Mouse (Mus musculus): Measurements from ENCODE around the gene Hes3. TPM values are rescaled to one million over a fixed set of nuclear protein-coding genes. Genes with fewer than 3 reads are reported as not detected.

Hes3 gene
- polyA plus RNA-seq, 1 experiment from 2014 or later: 0.11 TPM

DNA sequence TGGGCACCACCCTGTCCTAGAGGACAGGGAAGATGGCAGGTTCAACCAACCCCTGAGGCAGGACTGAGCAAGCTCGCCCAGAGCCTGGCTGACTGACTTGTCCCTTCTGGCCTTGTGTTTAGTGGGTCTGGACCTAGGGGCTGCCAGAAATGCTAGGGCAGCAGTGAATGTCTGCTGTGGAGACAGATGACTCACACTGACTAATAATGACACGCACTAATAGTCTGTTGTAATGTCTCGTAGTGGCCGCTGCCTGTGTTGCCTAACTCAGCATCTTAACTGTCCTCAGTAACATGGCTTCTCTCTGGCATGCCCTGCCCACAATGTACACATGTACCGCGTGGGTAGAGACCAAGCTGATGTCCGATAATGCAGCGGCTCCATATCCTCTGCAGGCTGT, 31.0 kb downstream of the Hes3 start:
- no peak for ATAC-seq
- H3K36me3 ChIP-seq (ENCODE audit: control insufficient read depth, insufficient read depth, low read length): peaks cover 7% of the 10 kb centered on the region
- H3K4me3 ChIP-seq (ENCODE audit: low read length): no peak overlapping the region
- no peak overlapping the region for H3K27ac ChIP-seq (ENCODE audit: low read depth, low read length)
- peaks cover 17% of the 10 kb centered on the region for H3K4me1 ChIP-seq (ENCODE audit: control insufficient read depth, insufficient read depth, low read depth, low read length)
- H3K9ac ChIP-seq (ENCODE audit: low read depth, low read length): no peak overlapping the region
- no peaks in the 10 kb centered on the region for H3K27me3 ChIP-seq (replicated peaks; ENCODE audit: control insufficient read depth, insufficient read depth, low read length)
- H3K4me2 ChIP-seq (ENCODE audit: low read length): no peak overlapping the region
- no peaks in the 10 kb centered on the region for H3K9me3 ChIP-seq (ENCODE audit: control insufficient read depth, low read length)
- 89% methylated on average over 8 of the region's 8 CpGs for WGBS

DNA sequence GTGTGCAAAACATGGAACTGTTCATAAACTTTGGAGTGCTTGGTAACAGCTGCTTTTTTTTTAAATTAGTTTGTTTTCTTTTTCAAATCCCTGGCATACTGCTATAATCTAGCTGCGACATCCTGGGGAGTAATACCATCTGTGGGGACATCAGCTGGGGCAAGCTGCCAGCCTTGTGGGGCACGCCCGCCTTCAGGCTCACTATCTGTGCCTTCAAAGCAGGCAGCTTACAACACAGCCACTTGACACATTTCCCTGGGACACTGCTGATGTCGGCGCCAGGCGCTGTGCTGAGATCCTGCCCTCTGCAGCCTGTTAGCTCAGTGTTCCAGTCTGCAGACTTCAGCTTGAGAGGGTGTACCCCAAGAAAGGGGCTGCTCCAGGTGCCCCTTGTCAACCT, 34.4 kb downstream of the Hes3 start:
- Histone ChIP-seq H3K9me3 (ENCODE audit: control insufficient read depth, low read length) (no peaks in the 10 kb centered on the region), H3K36me3 (ENCODE audit: control insufficient read depth, insufficient read depth, low read length) (peaks cover 19% of the 10 kb centered on the region), H3K4me2 (ENCODE audit: low read length) (no peak overlapping the region), H3K4me3 (ENCODE audit: low read length) (no peak overlapping the region), H3K27me3 (replicated peaks; ENCODE audit: control insufficient read depth, insufficient read depth, low read length) (no peaks in the 10 kb centered on the region), H3K4me1 (ENCODE audit: control insufficient read depth, insufficient read depth, low read depth, low read length) (peaks cover 4% of the 10 kb centered on the region; the same call in 1 of the 2 replicates), H3K27ac (ENCODE audit: low read depth, low read length) (no peak overlapping the region), H3K9ac (ENCODE audit: low read depth, low read length) (no peak overlapping the region)
- ATAC-seq: no peak
- WGBS: 43% methylated on average over 6 of the region's 6 CpGs

DNA sequence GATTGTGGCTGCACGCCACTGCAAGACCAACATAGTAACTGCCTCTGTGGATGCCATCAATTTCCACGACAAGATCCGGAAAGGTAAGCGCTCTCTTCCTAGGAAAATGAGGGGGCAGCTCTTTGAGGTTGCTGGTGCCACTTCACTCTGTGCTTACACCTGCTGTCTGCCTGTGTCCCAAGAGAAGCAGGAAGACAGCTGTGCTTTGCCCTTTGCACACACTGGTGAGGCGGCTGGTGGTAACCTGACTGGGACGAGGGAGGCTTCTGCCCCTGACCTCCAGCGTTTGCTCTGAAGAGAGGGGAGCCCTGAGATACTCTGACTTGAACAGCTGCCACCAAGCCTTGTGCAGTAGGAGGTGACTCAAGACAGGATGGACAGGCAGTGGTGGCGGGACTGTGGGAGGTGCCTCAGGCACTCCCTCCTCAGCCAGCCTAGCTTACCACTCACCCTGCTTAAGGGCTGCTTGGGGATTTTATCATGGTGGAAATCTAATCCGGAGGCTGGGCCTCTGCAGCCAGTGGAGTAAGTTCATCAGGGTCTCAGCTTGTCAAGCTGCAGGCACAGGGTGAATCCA, 38.2 kb downstream of the Hes3 start:
- Histone ChIP-seq H3K4me3 (ENCODE audit: low read length) (no peak overlapping the region), H3K36me3 (ENCODE audit: control insufficient read depth, insufficient read depth, low read length) (peaks cover 17% of the 10 kb centered on the region), H3K9me3 (ENCODE audit: control insufficient read depth, low read length) (no peaks in the 10 kb centered on the region), H3K4me1 (ENCODE audit: control insufficient read depth, insufficient read depth, low read depth, low read length) (no peaks in the 10 kb centered on the region), H3K9ac (ENCODE audit: low read depth, low read length) (no peak overlapping the region), H3K27me3 (replicated peaks; ENCODE audit: control insufficient read depth, insufficient read depth, low read length) (no peaks in the 10 kb centered on the region), H3K27ac (ENCODE audit: low read depth, low read length) (no peak overlapping the region), H3K4me2 (ENCODE audit: low read length) (no peak overlapping the region)
- no peak for ATAC-seq
- WGBS: 80% methylated on average over 9 of the region's 9 CpGs

DNA sequence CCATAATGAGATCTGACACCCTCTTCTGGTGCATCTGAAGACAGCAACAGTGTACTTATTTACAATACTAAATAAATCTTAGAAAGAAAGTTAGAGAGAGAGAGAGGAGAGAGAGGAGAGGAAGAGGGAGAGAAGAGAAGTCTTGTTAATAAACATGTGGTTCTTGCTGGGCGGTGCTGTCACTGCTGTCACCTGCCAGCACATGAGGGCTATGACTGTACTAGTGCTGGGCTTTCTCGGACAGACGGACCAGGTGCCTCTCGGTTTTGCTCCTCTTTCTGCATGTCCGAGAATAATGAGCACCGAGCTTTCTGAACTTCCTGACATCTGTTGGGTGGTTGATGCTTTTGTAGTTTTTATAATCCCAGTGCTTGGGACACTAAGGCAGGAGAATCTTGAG, 40.8 kb downstream of the Hes3 start:
- Histone ChIP-seq H3K27me3 (replicated peaks; ENCODE audit: control insufficient read depth, insufficient read depth, low read length) (no peaks in the 10 kb centered on the region), H3K4me1 (ENCODE audit: control insufficient read depth, insufficient read depth, low read depth, low read length) (peaks cover 4% of the 10 kb centered on the region)
- 90% methylated on average over 6 of the region's 6 CpGs for WGBS

GRCm38 (mm10) chr4:152247195-152247594, 44.3 kb downstream of the Hes3 start:
- Histone ChIP-seq H3K36me3 (ENCODE audit: control insufficient read depth, insufficient read depth, low read length) (0 out of 2 replicates have a peak, but pooled peaks cover 2% of the 10 kb centered on the region), H3K4me1 (ENCODE audit: control insufficient read depth, insufficient read depth, low read depth, low read length) (peaks cover 12% of the 10 kb centered on the region), H3K9ac (ENCODE audit: low read depth, low read length) (no peak overlapping the region), H3K27me3 (replicated peaks; ENCODE audit: control insufficient read depth, insufficient read depth, low read length) (no peaks in the 10 kb centered on the region), H3K9me3 (ENCODE audit: control insufficient read depth, low read length) (no peaks in the 10 kb centered on the region), H3K4me3 (ENCODE audit: low read length) (no peak overlapping the region), H3K4me2 (ENCODE audit: low read length) (no peak overlapping the region), H3K27ac (ENCODE audit: low read depth, low read length) (no peak overlapping the region)
- 79% methylated on average over 3 of the region's 3 CpGs for WGBS
- ATAC-seq: no peak

More for the DNA sequence above, 40.8 kb downstream of the Hes3 start:
- H3K9me3 ChIP-seq (ENCODE audit: control insufficient read depth, low read length): no peaks in the 10 kb centered on the region
- no peak overlapping the region for H3K9ac ChIP-seq (ENCODE audit: low read depth, low read length)
- no peak overlapping the region for H3K4me2 ChIP-seq (ENCODE audit: low read length)
- H3K4me3 ChIP-seq (ENCODE audit: low read length): no peak overlapping the region
- no peak for ATAC-seq
- H3K36me3 ChIP-seq (ENCODE audit: control insufficient read depth, insufficient read depth, low read length): peaks cover 17% of the 10 kb centered on the region
- no peak overlapping the region for H3K27ac ChIP-seq (ENCODE audit: low read depth, low read length)

- Histone ChIP-seq H3K36me3 (ENCODE audit: control insufficient read depth, insufficient read depth, low read length) (peaks cover 6% of the 10 kb centered on the region; the same call in 1 of the 2 replicates), H3K4me1 (ENCODE audit: control insufficient read depth, insufficient read depth, low read depth, low read length) (peaks cover 12% of the 10 kb centered on the region), H3K27ac (ENCODE audit: low read depth, low read length) (0 out of 2 replicates have a peak overlapping the region, but pooled peaks have one; percentile 4), H3K4me3 (ENCODE audit: low read length) (no peak overlapping the region), H3K4me2 (ENCODE audit: low read length) (no peak overlapping the region), H3K27me3 (replicated peaks; ENCODE audit: control insufficient read depth, insufficient read depth, low read length) (no peaks in the 10 kb centered on the region), H3K9ac (ENCODE audit: low read depth, low read length) (no peak overlapping the region), H3K9me3 (ENCODE audit: control insufficient read depth, low read length) (no peaks in the 10 kb centered on the region)
- no peak for ATAC-seq
- WGBS: 60% methylated on average over 6 of the region's 6 CpGs
These were observed 45.5 kb downstream of the Hes3 start for GRCm38 (mm10) chr4:152246011-152246410.

DNA sequence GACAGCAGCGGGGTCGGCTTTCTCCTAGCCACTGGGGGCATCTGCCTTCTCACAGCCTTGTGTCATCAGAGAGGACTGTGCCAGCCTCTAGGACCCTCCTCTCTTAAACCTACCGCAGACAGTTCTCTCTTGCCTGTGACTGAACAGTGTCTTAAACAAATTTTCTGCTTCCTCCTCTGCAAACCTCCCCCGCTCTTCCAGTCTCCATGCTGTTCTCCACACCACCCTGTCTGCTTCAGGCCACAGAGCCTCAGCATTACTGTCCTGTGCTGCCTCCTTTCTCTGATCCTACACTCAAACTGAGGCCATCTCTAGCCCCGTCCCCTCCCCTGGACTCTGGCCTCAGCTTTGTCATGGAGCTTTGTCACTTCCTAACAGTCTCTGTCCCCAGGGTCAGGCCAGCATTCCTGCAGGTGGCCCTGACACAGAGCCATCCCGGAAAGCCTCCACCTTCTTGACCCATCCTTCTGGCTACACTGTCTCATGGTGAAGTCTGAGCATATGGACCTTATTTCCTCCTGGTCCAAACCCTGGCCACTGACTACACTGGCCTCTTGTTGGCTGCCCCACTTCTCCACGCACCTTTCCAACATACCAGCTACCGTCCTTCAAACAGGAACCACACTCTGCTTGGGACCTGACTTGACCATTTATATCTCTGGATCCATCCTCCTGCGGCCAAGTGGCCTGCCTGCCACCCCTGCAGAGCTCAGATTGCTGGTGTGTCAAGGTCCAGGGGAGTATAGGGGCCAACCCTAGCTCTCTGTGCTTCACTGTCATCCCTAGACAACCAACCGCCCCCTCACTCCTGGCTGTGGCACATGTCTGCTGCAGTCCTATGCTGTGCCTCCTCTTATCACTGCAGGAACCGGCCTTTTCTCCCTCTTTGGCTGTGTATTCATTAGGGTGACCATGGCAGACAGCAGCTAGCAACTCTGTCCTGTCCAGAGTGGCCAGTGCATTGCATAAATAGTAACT, 46.6 kb downstream of the Hes3 start:
- H3K27ac ChIP-seq (ENCODE audit: low read depth, low read length): peak overlapping the region; percentile 16
- WGBS: 83% methylated on average over 11 of the region's 11 CpGs
- H3K9ac ChIP-seq (ENCODE audit: low read depth, low read length): 0 out of 2 replicates have a peak overlapping the region, but pooled peaks have one; percentile 4
- H3K9me3 ChIP-seq (ENCODE audit: control insufficient read depth, low read length): no peaks in the 10 kb centered on the region
- no peak overlapping the region for H3K4me3 ChIP-seq (ENCODE audit: low read length)
- no peak for ATAC-seq
- H3K4me2 ChIP-seq (ENCODE audit: low read length): no peak overlapping the region
- H3K27me3 ChIP-seq (replicated peaks; ENCODE audit: control insufficient read depth, insufficient read depth, low read length): no peaks in the 10 kb centered on the region
- H3K36me3 ChIP-seq (ENCODE audit: control insufficient read depth, insufficient read depth, low read length): peaks cover 8% of the 10 kb centered on the region; the same call in 1 of the 2 replicates
- peaks cover 12% of the 10 kb centered on the region for H3K4me1 ChIP-seq (ENCODE audit: control insufficient read depth, insufficient read depth, low read depth, low read length)

GRCm38 (mm10) chr4:152243969-152244368, 47.5 kb downstream of the Hes3 start:
- 96% methylated on average over 8 of the region's 8 CpGs for WGBS
- ATAC-seq: no peak

GRCm38 (mm10) chr4:152243241-152243891, 48.1 kb downstream of the Hes3 start:
- Histone ChIP-seq H3K4me3 (ENCODE audit: low read length) (no peak overlapping the region), H3K4me1 (ENCODE audit: control insufficient read depth, insufficient read depth, low read depth, low read length) (peaks cover 12% of the 10 kb centered on the region), H3K9ac (ENCODE audit: low read depth, low read length) (no peak overlapping the region), H3K4me2 (ENCODE audit: low read length) (no peak overlapping the region), H3K36me3 (ENCODE audit: control insufficient read depth, insufficient read depth, low read length) (peaks cover 12% of the 10 kb centered on the region), H3K9me3 (ENCODE audit: control insufficient read depth, low read length) (no peaks in the 10 kb centered on the region), H3K27ac (ENCODE audit: low read depth, low read length) (no peak overlapping the region), H3K27me3 (replicated peaks; ENCODE audit: control insufficient read depth, insufficient read depth, low read length) (no peaks in the 10 kb centered on the region)
- WGBS: 93% methylated on average over 9 of the region's 9 CpGs
- no peak for ATAC-seq

More at GRCm38 (mm10) chr4:152243969-152244368, 47.5 kb downstream of the Hes3 start:
- no peak overlapping the region for H3K9ac ChIP-seq (ENCODE audit: low read depth, low read length)
- H3K36me3 ChIP-seq (ENCODE audit: control insufficient read depth, insufficient read depth, low read length): peaks cover 8% of the 10 kb centered on the region; the same call in 1 of the 2 replicates
- peaks cover 12% of the 10 kb centered on the region for H3K4me1 ChIP-seq (ENCODE audit: control insufficient read depth, insufficient read depth, low read depth, low read length)
- H3K4me2 ChIP-seq (ENCODE audit: low read length): no peak overlapping the region
- no peak overlapping the region for H3K27ac ChIP-seq (ENCODE audit: low read depth, low read length)
- H3K4me3 ChIP-seq (ENCODE audit: low read length): no peak overlapping the region
- H3K9me3 ChIP-seq (ENCODE audit: control insufficient read depth, low read length): no peaks in the 10 kb centered on the region
- no peaks in the 10 kb centered on the region for H3K27me3 ChIP-seq (replicated peaks; ENCODE audit: control insufficient read depth, insufficient read depth, low read length)

Data from hindbrain, embryonic 16.5 days (tissue).